Mouse (Mus musculus) left cerebral cortex, postnatal 36 days (tissue): ENCODE measurements around the gene Rftn1. TPM values are rescaled to one million over a fixed set of nuclear protein-coding genes. Genes with fewer than 3 reads are reported as not detected.

ENCODE experiments used
- DNase-seq, 2 experiments: peaks; one replicate each; pipeline ENCODE4 v3.0.0; 2021 to 2022; ENCODE audit warnings: low spot score in 2 of 2, mixed read lengths in 1 of 2
- intact Hi-C: fragments of 180-260 bp; cut with DNase I; formaldehyde crosslinking; loops from one replicate; pipeline ENCODE4 v1.15.1; 2025
- total RNA-seq, 2 experiments: library from RNA; stranded (reverse); gene quantifications; 2 replicates each; pipeline ENCODE4 v1.2.3; 2021

Gene Rftn1
- total RNA-seq, 2 experiments from 2014 or later = 7.4 to 8.5 TPM

GRCm38 (mm10) chr17:50104131-50104530 lies 86.3 kb downstream of the Rftn1 start:
- intact Hi-C loops = no loop called here
- DNase-seq = no peak

GRCm38 (mm10) chr17:50101416-50101815 lies 89.1 kb downstream of the Rftn1 start:
- intact Hi-C loops = no loop called here
- no peak for DNase-seq

GRCm38 (mm10) chr17:50100070-50100469 lies 90.4 kb downstream of the Rftn1 start:
- intact Hi-C loops = no loop called here
- no peak for DNase-seq

GRCm38 (mm10) chr17:50099378-50099777 lies 91.1 kb downstream of the Rftn1 start:
- DNase-seq = no peak
- intact Hi-C loops = no loop called here

- intact Hi-C loops = no loop called here
- no peak for DNase-seq
Measured at GRCm38 (mm10) chr17:50098297-50098696, 92.2 kb downstream of the Rftn1 start.

- DNase-seq = no peak
- intact Hi-C loops = no loop called here
Measured at GRCm38 (mm10) chr17:50097831-50098230, 92.6 kb downstream of the Rftn1 start.

- intact Hi-C loops = no loop called here
- DNase-seq = no peak
Measured at GRCm38 (mm10) chr17:50096305-50096704, 94.2 kb downstream of the Rftn1 start.

- no peak for DNase-seq
- intact Hi-C loops = no loop called here
Measured at GRCm38 (mm10) chr17:50094596-50094995, 95.9 kb downstream of the Rftn1 start.

- intact Hi-C loops = no loop called here
- DNase-seq = no peak
Measured at GRCm38 (mm10) chr17:50094077-50094476, 96.4 kb downstream of the Rftn1 start.

- DNase-seq = no peak
- intact Hi-C loops = no loop called here
Measured at GRCm38 (mm10) chr17:50093356-50093755, 97.1 kb downstream of the Rftn1 start.

- no peak for DNase-seq
- intact Hi-C loops = no loop called here
Measured at GRCm38 (mm10) chr17:50092848-50093247, 97.6 kb downstream of the Rftn1 start.

GRCm38 (mm10) chr17:50091829-50092228 lies 98.6 kb downstream of the Rftn1 start:
- no peak for DNase-seq
- intact Hi-C loops = no loop called here

- DNase-seq = no peak
- intact Hi-C loops = no loop called here
Measured at GRCm38 (mm10) chr17:50089725-50090124, 100.7 kb downstream of the Rftn1 start.

GRCm38 (mm10) chr17:50088054-50088453 lies 102.4 kb downstream of the Rftn1 start:
- intact Hi-C loops = no loop called here
- DNase-seq = no peak

GRCm38 (mm10) chr17:50086887-50087286 lies 103.6 kb downstream of the Rftn1 start:
- intact Hi-C loops = no loop called here
- DNase-seq = no peak

- DNase-seq = no peak
- intact Hi-C loops = no loop called here
Measured at GRCm38 (mm10) chr17:50084721-50085120, 105.8 kb downstream of the Rftn1 start.

GRCm38 (mm10) chr17:50083937-50084336 lies 106.5 kb downstream of the Rftn1 start:
- intact Hi-C loops = no loop called here
- DNase-seq = no peak

- DNase-seq = no peak
- intact Hi-C loops = no loop called here
Measured at GRCm38 (mm10) chr17:50082947-50083346, 107.5 kb downstream of the Rftn1 start.

- intact Hi-C loops = no loop called here
Measured at GRCm38 (mm10) chr17:50081647-50082046, 108.8 kb downstream of the Rftn1 start.

GRCm38 (mm10) chr17:50080991-50081390 lies 109.5 kb downstream of the Rftn1 start:
- DNase-seq = no peak

More at GRCm38 (mm10) chr17:50081647-50082046, 108.8 kb downstream of the Rftn1 start:
- DNase-seq = no peak

GRCm38 (mm10) chr17:50078749-50079148 lies 111.7 kb downstream of the Rftn1 start:
- DNase-seq = no peak
- intact Hi-C loops = no loop called here

More at GRCm38 (mm10) chr17:50080991-50081390, 109.5 kb downstream of the Rftn1 start:
- intact Hi-C loops = no loop called here
